Mouse (Mus musculus): ENCODE measurements around the gene Plaa. TPM values are rescaled to one million over a fixed set of nuclear protein-coding genes. Genes with fewer than 3 reads are reported as not detected.

Gene Plaa
- polyA plus RNA-seq, 1 experiment from 2014 or later, result 65.0 TPM

DNA sequence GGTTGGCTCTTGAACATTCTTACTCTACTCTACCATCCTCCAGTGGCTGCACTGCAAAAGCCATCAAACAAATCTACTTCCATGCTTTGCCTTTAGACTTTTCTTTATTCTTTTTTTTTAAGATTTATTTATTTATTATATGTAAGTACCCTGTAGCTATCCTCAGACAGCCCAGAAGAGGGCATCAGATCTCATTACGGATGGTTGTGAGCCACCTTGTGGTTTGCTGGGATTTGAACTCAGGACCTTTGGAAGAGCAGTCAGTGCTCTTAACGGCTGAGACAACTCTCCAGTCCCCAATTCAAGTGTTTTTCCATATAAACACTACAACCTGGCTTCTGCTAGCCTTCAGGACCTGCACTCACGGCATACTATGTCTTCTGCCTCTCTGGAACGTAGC is 1.6 kb downstream of the Plaa start:
- Histone ChIP-seq H3K9me3 (no peaks in the 10 kb centered on the region), H3K4me1 (peaks cover 21% of the 10 kb centered on the region), H3K27ac (no peak overlapping the region), H3K36me3 (no peaks in the 10 kb centered on the region), H3K4me3 (peak overlapping the region; percentile 98), H3K27me3 (no peaks in the 10 kb centered on the region), H3K9ac (no peak overlapping the region), H3K4me2 (peak overlapping the region; percentile 69)
- WGBS, result 79% methylated on average over 4 of the region's 4 CpGs
- ATAC-seq (ENCODE audit: borderline replicate concordance, extremely low read depth, low FRiP score, low TSS enrichment), result no peak

GRCm38 (mm10) chr4:94592709-94593108 is 10.3 kb downstream of the Plaa start:
- Histone ChIP-seq H3K4me1 (peaks cover 5% of the 10 kb centered on the region; the same call in 1 of the 2 replicates), H3K4me2 (no peak overlapping the region), H3K4me3 (no peak overlapping the region), H3K9ac (no peak overlapping the region), H3K27ac (no peak overlapping the region), H3K9me3 (no peaks in the 10 kb centered on the region), H3K36me3 (no peaks in the 10 kb centered on the region), H3K27me3 (no peaks in the 10 kb centered on the region)
- ATAC-seq (ENCODE audit: borderline replicate concordance, extremely low read depth, low FRiP score, low TSS enrichment), result no peak

- no peaks in the 10 kb centered on the region for H3K36me3 ChIP-seq
- H3K4me1 ChIP-seq, result peaks cover 5% of the 10 kb centered on the region; the same call in 1 of the 2 replicates
- WGBS, result 74% methylated on average over 4 of the region's 4 CpGs
- H3K9ac ChIP-seq, result no peak overlapping the region
- no peaks in the 10 kb centered on the region for H3K9me3 ChIP-seq
- no peak for ATAC-seq (ENCODE audit: borderline replicate concordance, extremely low read depth, low FRiP score, low TSS enrichment)
- H3K27me3 ChIP-seq, result no peaks in the 10 kb centered on the region
- H3K4me2 ChIP-seq, result no peak overlapping the region
- no peak overlapping the region for H3K4me3 ChIP-seq
- H3K27ac ChIP-seq, result no peak overlapping the region
These were observed 11.2 kb downstream of the Plaa start for GRCm38 (mm10) chr4:94591765-94592381.

- Histone ChIP-seq H3K9me3 (no peaks in the 10 kb centered on the region), H3K4me2 (no peak overlapping the region), H3K36me3 (peaks cover 25% of the 10 kb centered on the region), H3K9ac (no peak overlapping the region), H3K27ac (no peak overlapping the region), H3K4me3 (no peak overlapping the region), H3K4me1 (no peaks in the 10 kb centered on the region), H3K27me3 (no peaks in the 10 kb centered on the region)
- WGBS, result 89% methylated on average over 4 of the region's 4 CpGs
- no peak for ATAC-seq (ENCODE audit: borderline replicate concordance, extremely low read depth, low FRiP score, low TSS enrichment)
These were observed 30.4 kb downstream of the Plaa start for GRCm38 (mm10) chr4:94572677-94573076.

DNA sequence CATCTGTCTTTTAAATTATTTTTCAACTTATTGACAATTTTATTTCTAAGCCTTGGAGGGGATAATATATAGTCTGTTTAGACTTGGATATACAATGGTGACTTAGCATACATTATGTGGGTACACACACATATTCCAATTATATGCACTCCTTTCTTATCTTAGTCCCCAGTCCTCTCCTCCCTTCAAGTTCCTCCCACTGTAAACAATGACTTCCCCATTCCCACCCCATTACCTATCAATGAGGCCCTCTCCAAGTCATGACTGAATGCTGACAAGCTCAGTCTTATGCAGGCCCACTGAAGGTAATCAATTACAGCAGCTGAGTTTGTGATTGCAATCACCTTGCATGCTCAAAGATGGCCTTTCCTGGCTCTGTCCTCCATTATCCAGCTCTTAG is 38.7 kb downstream of the Plaa start:
- H3K27ac ChIP-seq, result no peak overlapping the region
- no peaks in the 10 kb centered on the region for H3K9me3 ChIP-seq
- H3K4me1 ChIP-seq, result no peaks in the 10 kb centered on the region
- no peaks in the 10 kb centered on the region for H3K27me3 ChIP-seq
- no peak overlapping the region for H3K4me3 ChIP-seq
- H3K4me2 ChIP-seq, result no peak overlapping the region
- no peak overlapping the region for H3K9ac ChIP-seq
- ATAC-seq (ENCODE audit: borderline replicate concordance, extremely low read depth, low FRiP score, low TSS enrichment), result no peak
- H3K36me3 ChIP-seq, result peaks cover 2% of the 10 kb centered on the region

GRCm38 (mm10) chr4:94561954-94562648 is 40.9 kb downstream of the Plaa start:
- Histone ChIP-seq H3K4me1 (peaks cover 3% of the 10 kb centered on the region; the same call in 1 of the 2 replicates), H3K27ac (no peak overlapping the region), H3K27me3 (no peaks in the 10 kb centered on the region), H3K4me2 (no peak overlapping the region), H3K4me3 (no peak overlapping the region), H3K9me3 (no peaks in the 10 kb centered on the region), H3K9ac (no peak overlapping the region), H3K36me3 (no peaks in the 10 kb centered on the region)
- 57% methylated on average over 7 of the region's 7 CpGs for WGBS
- no peak for ATAC-seq (ENCODE audit: borderline replicate concordance, extremely low read depth, low FRiP score, low TSS enrichment)

DNA sequence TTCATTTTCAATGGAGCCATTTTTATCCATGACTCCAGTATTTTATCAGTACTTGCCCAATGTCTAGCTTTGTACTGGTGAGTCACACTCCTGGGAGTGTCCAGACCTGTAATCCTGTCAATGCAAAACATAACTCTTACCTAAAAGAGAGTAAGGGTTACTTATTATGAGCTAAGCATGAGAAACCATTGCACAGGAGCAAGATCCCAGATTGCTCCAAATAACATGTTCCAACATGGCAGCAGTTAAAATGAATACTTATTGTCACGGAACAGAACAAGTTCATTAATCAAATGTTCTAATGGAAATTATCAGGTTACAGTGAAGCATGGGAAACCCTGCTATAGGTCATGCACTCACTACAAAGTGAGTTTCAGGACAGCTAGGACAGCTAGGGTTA is 42.7 kb downstream of the Plaa start:
- no peak for ATAC-seq (ENCODE audit: borderline replicate concordance, extremely low read depth, low FRiP score, low TSS enrichment)
- H3K27me3 ChIP-seq, result no peaks in the 10 kb centered on the region

GRCm38 (mm10) chr4:94559266-94559665 is 43.8 kb downstream of the Plaa start:
- Histone ChIP-seq H3K4me2 (no peak overlapping the region), H3K9ac (no peak overlapping the region), H3K4me1 (peaks cover 11% of the 10 kb centered on the region), H3K4me3 (no peak overlapping the region), H3K27me3 (no peaks in the 10 kb centered on the region), H3K27ac (no peak overlapping the region), H3K36me3 (no peaks in the 10 kb centered on the region), H3K9me3 (no peaks in the 10 kb centered on the region)
- no peak for ATAC-seq (ENCODE audit: borderline replicate concordance, extremely low read depth, low FRiP score, low TSS enrichment)
- 54% methylated on average over 2 of the region's 2 CpGs for WGBS

More for the DNA sequence above, 42.7 kb downstream of the Plaa start:
- Histone ChIP-seq H3K27ac (no peak overlapping the region), H3K4me2 (no peak overlapping the region), H3K9ac (no peak overlapping the region), H3K36me3 (no peaks in the 10 kb centered on the region), H3K4me3 (no peak overlapping the region), H3K4me1 (peaks cover 5% of the 10 kb centered on the region), H3K9me3 (no peaks in the 10 kb centered on the region)
- WGBS, result 77% methylated on average over 1 of the region's 1 CpGs

DNA sequence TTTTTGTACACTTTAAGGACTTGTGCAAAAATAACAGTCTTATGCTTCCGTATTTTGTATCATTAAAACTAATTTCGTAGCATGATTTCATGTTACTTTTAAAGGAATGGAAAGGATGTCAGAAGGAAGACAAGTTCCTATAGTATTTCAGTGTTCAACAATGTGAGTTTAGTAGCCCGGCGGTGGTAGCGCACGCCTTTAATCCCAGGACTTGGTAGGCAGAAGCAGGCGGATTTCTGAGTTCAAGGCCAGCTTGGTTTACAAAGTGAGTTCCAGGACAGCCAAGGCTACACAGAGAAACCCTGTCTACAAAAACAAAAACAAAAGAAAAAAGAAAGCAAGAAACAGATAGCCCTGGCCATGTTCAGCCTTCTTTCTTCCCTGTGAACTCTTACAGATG is 45.9 kb downstream of the Plaa start:
- WGBS, result 70% methylated on average over 7 of the region's 7 CpGs
- no peaks in the 10 kb centered on the region for H3K27me3 ChIP-seq
- ATAC-seq (ENCODE audit: borderline replicate concordance, extremely low read depth, low FRiP score, low TSS enrichment), result no peak
- peak overlapping the region; percentile 65 for H3K4me2 ChIP-seq
- no peak overlapping the region for H3K9ac ChIP-seq
- no peak overlapping the region for H3K27ac ChIP-seq
- no peak overlapping the region for H3K4me3 ChIP-seq
- H3K4me1 ChIP-seq, result peaks cover 11% of the 10 kb centered on the region
- no peaks in the 10 kb centered on the region for H3K9me3 ChIP-seq
- no peaks in the 10 kb centered on the region for H3K36me3 ChIP-seq

- H3K27me3 ChIP-seq, result no peaks in the 10 kb centered on the region
These were observed 46.6 kb downstream of the Plaa start, which contains the start of the genes Gm10306 and Caap1 for GRCm38 (mm10) chr4:94556265-94557054. Gene Gm10306 (plus strand): TSS chr4:94556546. Gene Caap1 (minus strand): TSS chr4:94556796.

GRCm38 (mm10) chr4:94554955-94555494 is 48.0 kb downstream of the Plaa start:
- 88% methylated on average over 5 of the region's 5 CpGs for WGBS
- Histone ChIP-seq H3K4me2 (peak overlapping the region; percentile 65), H3K4me3 (peak overlapping the region; percentile 99)

More at GRCm38 (mm10) chr4:94556265-94557054, 46.6 kb downstream of the Plaa start, which contains the start of the genes Gm10306 and Caap1:
- Histone ChIP-seq H3K9ac (peak within 1 kb of the TSS; percentile 83), H3K4me1 (peaks cover 11% of the 10 kb centered on the region), H3K4me2 (peak within 1 kb of the TSS; percentile 65), H3K27ac (peak within 1 kb of the TSS; percentile 80), H3K9me3 (no peaks in the 10 kb centered on the region), H3K4me3 (peak within 1 kb of the TSS; percentile 99), H3K36me3 (no peaks in the 10 kb centered on the region)
- ATAC-seq (ENCODE audit: borderline replicate concordance, extremely low read depth, low FRiP score, low TSS enrichment), result peak; percentile 97
- 1% methylated on average over 83 of the region's 83 CpGs for WGBS

More at GRCm38 (mm10) chr4:94554955-94555494, 48.0 kb downstream of the Plaa start:
- ATAC-seq (ENCODE audit: borderline replicate concordance, extremely low read depth, low FRiP score, low TSS enrichment), result no peak
- peaks cover 11% of the 10 kb centered on the region for H3K4me1 ChIP-seq
- no peaks in the 10 kb centered on the region for H3K36me3 ChIP-seq
- H3K27ac ChIP-seq, result no peak overlapping the region
- no peaks in the 10 kb centered on the region for H3K9me3 ChIP-seq
- no peak overlapping the region for H3K9ac ChIP-seq
- H3K27me3 ChIP-seq, result no peaks in the 10 kb centered on the region
